In genomic region chr8:122556030-122557009, GRCm38 (mm10) we compare ENCODE assay signal across 9 mouse cellular contexts. TPM values are rescaled to one million over a fixed set of nuclear protein-coding genes. Genes with fewer than 3 reads are reported as not detected.
DNase-seq lines count a peak whose midpoint lies in the region; ATAC-seq and TF ChIP-seq lines count a peak whose summit lies in the region.
"Had no signal": no experiment of that assay in that cellular context is flagged by ENCODE, and none has a peak within 500 bp of the region (broad histone marks: within the 10 kb centered on the region; RNA-seq: fewer than 3 reads in every experiment).

No protein-coding gene starts in this region.

- H3K9me3 ChIP-seq in hindbrain, embryonic 10.5 days: no peaks in the 10 kb centered on the region
- no peaks in the 10 kb centered on the region for H3K9me3 ChIP-seq in hindbrain, postnatal 0 days (ENCODE audit: low read length)
- H3K9me3 ChIP-seq in kidney, embryonic 16.5 days (ENCODE audit: low read length): no peaks in the 10 kb centered on the region
- H3K9me3 ChIP-seq: neural tube, embryonic 12.5 days had no signal

- DNase-seq in hindbrain, embryonic 10.5 days (ENCODE audit: low spot score): no peak
- no peak for DNase-seq in hindbrain, postnatal 0 days (ENCODE audit: low spot score)
- peak; percentile 81 for DNase-seq in adrenal gland, postnatal 14 days
- DNase-seq in heart, adult 8-10 months (ENCODE audit: low spot score): peak; percentile 67
- peak; percentile 85 for DNase-seq in lung, postnatal 36 days
- peak; percentile 85 to 89 for DNase-seq in thymus, postnatal 10 days (ENCODE audit: low spot score in 2 of 2)
- no peak for DNase-seq in cerebellum, postnatal 4 days (ENCODE audit: low spot score in 2 of 2)

- no peak for ATAC-seq in hindbrain, postnatal 0 days
- peak; percentile 33; the same call in 1 of the 2 replicates for ATAC-seq in kidney, embryonic 16.5 days (ENCODE audit: low FRiP score, low TSS enrichment)

- peaks cover 31% of the 10 kb centered on the region for H3K4me1 ChIP-seq in hindbrain, embryonic 10.5 days (replicated peaks)
- H3K4me1 ChIP-seq in hindbrain, postnatal 0 days (ENCODE audit: insufficient read depth, low read length): no peaks in the 10 kb centered on the region
- peaks cover 23% of the 10 kb centered on the region for H3K4me1 ChIP-seq in kidney, embryonic 16.5 days (ENCODE audit: insufficient read depth, low read length)

- no peak overlapping the region for H3K9ac ChIP-seq in hindbrain, postnatal 0 days (replicated peaks; ENCODE audit: low read length)
- peak overlapping the region; percentile 42; the same call in 1 of the 2 replicates for H3K9ac ChIP-seq in kidney, embryonic 16.5 days (replicated peaks; ENCODE audit: low read length)
- H3K9ac ChIP-seq: neural tube, embryonic 12.5 days had no signal

- no peak overlapping the region for H3K4me2 ChIP-seq in hindbrain, postnatal 0 days (ENCODE audit: low read depth, low read length)
- H3K4me2 ChIP-seq in kidney, embryonic 16.5 days (replicated peaks; ENCODE audit: low read depth, low read length): 0 out of 2 replicates have a peak overlapping the region, but pooled peaks have one; percentile 4
- H3K4me2 ChIP-seq: neural tube, embryonic 12.5 days had no signal

- peaks cover 8% of the 10 kb centered on the region for H3K27me3 ChIP-seq in hindbrain, embryonic 10.5 days (ENCODE audit: insufficient read depth, poor library complexity, severe bottlenecking)
- H3K27me3 ChIP-seq in hindbrain, postnatal 0 days (ENCODE audit: insufficient read depth, low read length): no peaks in the 10 kb centered on the region
- no peaks in the 10 kb centered on the region for H3K27me3 ChIP-seq in kidney, embryonic 16.5 days (ENCODE audit: insufficient read depth, low read length)

- peak overlapping the region; percentile 78 for H3K27ac ChIP-seq in hindbrain, embryonic 10.5 days
- no peak overlapping the region for H3K27ac ChIP-seq in hindbrain, postnatal 0 days
- H3K27ac ChIP-seq in kidney, embryonic 16.5 days (ENCODE audit: low read length): peak overlapping the region; percentile 76
- H3K27ac ChIP-seq: neural tube, embryonic 12.5 days had no signal

- H3K36me3 ChIP-seq in hindbrain, embryonic 10.5 days: no peaks in the 10 kb centered on the region
- H3K36me3 ChIP-seq in hindbrain, postnatal 0 days (ENCODE audit: insufficient read depth, low read length): no peaks in the 10 kb centered on the region
- no peaks in the 10 kb centered on the region for H3K36me3 ChIP-seq in kidney, embryonic 16.5 days (ENCODE audit: insufficient read depth, low read length)
- H3K36me3 ChIP-seq: neural tube, embryonic 12.5 days had no signal

- TF ChIP-seq CTCF in hindbrain, postnatal 0 days (IDR thresholded peaks at IDR 0.05; ENCODE audit: low read depth): no peak

- WGBS in hindbrain, embryonic 10.5 days: 60% methylated on average over 12 of the region's 12 CpGs
- WGBS in hindbrain, postnatal 0 days: 55% methylated on average over 12 of the region's 12 CpGs
- WGBS in kidney, embryonic 16.5 days: 59% methylated on average over 12 of the region's 12 CpGs

- no peak overlapping the region; the same call in 1 of the 2 replicates for H3K4me3 ChIP-seq in hindbrain, embryonic 10.5 days
- no peak overlapping the region for H3K4me3 ChIP-seq in hindbrain, postnatal 0 days (ENCODE audit: low read length)
- no peak overlapping the region for H3K4me3 ChIP-seq in kidney, embryonic 16.5 days (ENCODE audit: low read length)
- H3K4me3 ChIP-seq: neural tube, embryonic 12.5 days had no signal

RNA-seq across cellular contexts. Expression of gene Piezo1, which starts 5.2 kb away (rescaled TPM):
- polyA plus RNA-seq in hindbrain, embryonic 10.5 days (2016; fragmentation: Nextera tagmentation; extraction: Ambion mirVana): 6.5 and 9.2 TPM in 2 replicates
- total RNA-seq in hindbrain, postnatal 0 days (2014; rRNA removed): 10.0 and 17.5 TPM in 2 replicates
- polyA plus RNA-seq in hindbrain, postnatal 0 days (2015; fragmentation: Nextera tagmentation; extraction: Ambion mirVana): 1.2 and 1.3 TPM in 2 replicates
- 23.2 and 29.9 TPM in 2 replicates for total RNA-seq in adrenal gland, postnatal 14 days (2021)
- total RNA-seq in heart, adult 8-10 months (2022): 10 to 100 TPM; 13.2 to 17.4 (median 13.7) TPM
- polyA plus RNA-seq in kidney, embryonic 16.5 days (2015; fragmentation: Nextera tagmentation; extraction: Ambion mirVana): 15.6 and 16.9 TPM in 2 replicates

RNA-seq across cellular contexts. Expression of gene Cdt1, which starts 11.5 kb away (rescaled TPM):
- polyA plus RNA-seq in hindbrain, embryonic 10.5 days (2016; fragmentation: Nextera tagmentation; extraction: Ambion mirVana): 56.0 and 64.3 TPM in 2 replicates
- total RNA-seq in hindbrain, postnatal 0 days (2014; rRNA removed): 24.9 and 26.3 TPM in 2 replicates
- 10.7 and 11.7 TPM in 2 replicates for polyA plus RNA-seq in hindbrain, postnatal 0 days (2015; fragmentation: Nextera tagmentation; extraction: Ambion mirVana)
- total RNA-seq in adrenal gland, postnatal 14 days (2021): 15.5 and 15.8 TPM in 2 replicates
- 1 to 10 TPM; 1.9 to 2.4 (median 2.2) TPM for total RNA-seq in heart, adult 8-10 months (2022)
- polyA plus RNA-seq in kidney, embryonic 16.5 days (2015; fragmentation: Nextera tagmentation; extraction: Ambion mirVana): 43.0 and 49.0 TPM in 2 replicates

RNA-seq across cellular contexts. Expression of gene Aprt, which starts 20.4 kb away (rescaled TPM):
- 237 and 268 TPM in 2 replicates for polyA plus RNA-seq in hindbrain, embryonic 10.5 days (2016; fragmentation: Nextera tagmentation; extraction: Ambion mirVana)
- total RNA-seq in hindbrain, postnatal 0 days (2014; rRNA removed): 113 and 123 TPM in 2 replicates
- 183 and 189 TPM in 2 replicates for polyA plus RNA-seq in hindbrain, postnatal 0 days (2015; fragmentation: Nextera tagmentation; extraction: Ambion mirVana)
- total RNA-seq in adrenal gland, postnatal 14 days (2021): 71.3 and 74.9 TPM in 2 replicates
- total RNA-seq in heart, adult 8-10 months (2022): 10 to 100 TPM; 39.5 to 50.6 (median 44.3) TPM
- polyA plus RNA-seq in kidney, embryonic 16.5 days (2015; fragmentation: Nextera tagmentation; extraction: Ambion mirVana): 363 and 371 TPM in 2 replicates

RNA-seq across cellular contexts. Expression of gene Galns, which starts 54.9 kb away (rescaled TPM):
- 7.1 and 7.2 TPM in 2 replicates for polyA plus RNA-seq in hindbrain, embryonic 10.5 days (2016; fragmentation: Nextera tagmentation; extraction: Ambion mirVana)
- total RNA-seq in hindbrain, postnatal 0 days (2014; rRNA removed): 12.0 and 14.2 TPM in 2 replicates
- 9.1 and 10.0 TPM in 2 replicates for polyA plus RNA-seq in hindbrain, postnatal 0 days (2015; fragmentation: Nextera tagmentation; extraction: Ambion mirVana)
- 5.4 and 7.5 TPM in 2 replicates for total RNA-seq in adrenal gland, postnatal 14 days (2021)
- 1 to 10 TPM; 3.5 to 5.2 (median 4.4) TPM for total RNA-seq in heart, adult 8-10 months (2022)
- 17.4 and 18.2 TPM in 2 replicates for polyA plus RNA-seq in kidney, embryonic 16.5 days (2015; fragmentation: Nextera tagmentation; extraction: Ambion mirVana)

RNA-seq across cellular contexts. Expression of gene Trappc2l, which starts 55.1 kb away (rescaled TPM):
- 53.3 and 68.5 TPM in 2 replicates for polyA plus RNA-seq in hindbrain, embryonic 10.5 days (2016; fragmentation: Nextera tagmentation; extraction: Ambion mirVana)
- 7.6 and 11.4 TPM in 2 replicates for total RNA-seq in hindbrain, postnatal 0 days (2014; rRNA removed)
- polyA plus RNA-seq in hindbrain, postnatal 0 days (2015; fragmentation: Nextera tagmentation; extraction: Ambion mirVana): 117 and 130 TPM in 2 replicates
- 47.6 and 52.6 TPM in 2 replicates for total RNA-seq in adrenal gland, postnatal 14 days (2021)
- 10 to 100 TPM; 62.8 to 66.2 (median 63.3) TPM for total RNA-seq in heart, adult 8-10 months (2022)
- polyA plus RNA-seq in kidney, embryonic 16.5 days (2015; fragmentation: Nextera tagmentation; extraction: Ambion mirVana): 56.7 and 60.1 TPM in 2 replicates

Comparison
In these comparisons a context has a peak if more than half of its experiments do, and no peak if none do; other contexts are left out.
1. DNase-seq: peak in adrenal gland, postnatal 14 days (single experiment), heart, adult 8-10 months (single experiment), lung, postnatal 36 days (single experiment) and thymus, postnatal 10 days (2 of 2); none in hindbrain, embryonic 10.5 days (single experiment), hindbrain, postnatal 0 days (single experiment) and cerebellum, postnatal 4 days (0 of 2).